Mouse (Mus musculus): ENCODE data around the gene Adipor2.

DNA sequence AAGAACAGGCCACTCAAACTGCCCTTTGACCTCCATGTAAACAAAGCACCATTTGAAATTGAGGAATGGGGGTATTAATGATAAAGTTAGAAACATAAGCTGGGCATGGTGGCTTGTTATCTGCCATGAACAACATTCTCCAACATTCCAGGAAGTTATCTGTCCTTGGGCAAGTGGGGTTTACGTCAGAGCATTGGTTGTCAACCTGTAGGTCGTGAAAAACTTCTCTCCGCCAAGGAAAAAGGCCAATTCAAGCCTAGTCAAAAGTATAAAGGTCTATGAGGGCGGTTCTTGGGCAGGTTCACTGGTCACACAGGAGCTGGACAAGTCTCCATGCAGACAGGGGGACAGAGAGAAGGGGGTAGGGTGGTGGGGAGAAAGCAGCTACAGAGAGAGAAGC, 3.5 kb upstream of the Adipor2 start:
- no peak for TF ChIP-seq POLR2A (IDR thresholded peaks at IDR 0.05; ENCODE audit: borderline replicate concordance, insufficient read depth, low read length)
- no peak for TF ChIP-seq CTCF (IDR thresholded peaks at IDR 0.05; ENCODE audit: borderline replicate concordance, insufficient read depth, low read depth, low read length)
